Mouse (Mus musculus) liver, adult (tissue): ENCODE results near the gene Pank1.

ENCODE experiments used
- GATA4 ChIP-seq: IDR thresholded peaks from 2 replicates; pipeline ENCODE4 v1.6.1; 2014; ENCODE audit warnings: mild to moderate bottlenecking, low read length; ENCODE audit not compliant: insufficient replicate concordance

The Pank1 gene

DNA sequence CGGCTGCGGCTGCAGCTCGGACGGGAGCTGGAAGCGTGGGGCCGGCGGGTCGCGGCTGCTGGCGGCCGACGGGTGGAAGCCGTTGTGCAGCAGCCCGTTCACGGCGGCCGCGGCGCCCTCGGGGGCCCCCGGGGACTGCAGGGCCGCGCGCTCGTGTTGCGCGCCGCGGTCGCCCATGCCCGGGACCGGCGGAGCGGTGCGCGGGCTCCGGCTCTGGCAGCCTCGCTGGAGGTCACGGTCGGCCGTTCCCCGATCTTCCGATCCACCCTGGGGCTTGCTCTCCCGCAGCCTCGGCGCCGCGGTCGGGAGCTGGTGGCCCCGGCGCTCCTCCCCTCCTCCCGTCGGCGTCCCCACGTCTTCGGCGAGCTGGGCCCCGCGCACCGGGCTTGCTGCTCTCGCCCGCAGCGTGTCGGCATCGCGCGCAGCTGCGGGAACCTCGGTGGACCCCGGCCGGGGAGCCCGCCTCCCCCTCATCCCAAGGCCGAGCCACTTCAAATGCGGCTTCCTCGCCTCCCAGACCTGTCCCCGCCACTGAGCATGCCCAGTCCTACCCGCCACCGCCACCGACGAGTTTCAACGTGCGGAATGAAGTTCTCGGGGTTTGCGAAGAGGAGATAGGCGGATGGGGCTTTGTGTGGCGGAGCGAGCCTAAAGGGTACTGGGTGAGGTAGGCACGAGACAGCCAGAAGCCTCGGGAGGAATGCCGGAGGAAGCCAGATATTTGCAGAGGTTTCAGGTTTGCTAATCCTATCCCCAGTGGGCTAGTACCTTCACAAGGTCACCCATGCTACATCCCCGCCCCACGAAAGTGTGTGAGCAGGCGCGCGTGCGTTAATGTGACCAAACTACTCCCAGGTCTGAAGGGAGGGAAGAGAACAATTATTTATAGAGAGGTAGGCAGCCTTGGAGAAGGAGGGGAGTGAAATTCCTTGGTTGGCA is at the start of gene Pank1:
TSS of gene Pank1 (minus strand) at position 853 of the 939 bp plus-strand sequence.
- no peak for TF ChIP-seq GATA4

- TF ChIP-seq GATA4, result no peak
Observed at GRCm38 (mm10) chr19:34922603-34922963, 43.3 kb upstream of the Pank1 start.

GRCm38 (mm10) chr19:34921652-34922602 is 42.7 kb upstream of the Pank1 start, which contains the start of gene Kif20b:
Gene Kif20b (plus strand): TSS chr19:34922361.
- TF ChIP-seq GATA4, result no peak

DNA sequence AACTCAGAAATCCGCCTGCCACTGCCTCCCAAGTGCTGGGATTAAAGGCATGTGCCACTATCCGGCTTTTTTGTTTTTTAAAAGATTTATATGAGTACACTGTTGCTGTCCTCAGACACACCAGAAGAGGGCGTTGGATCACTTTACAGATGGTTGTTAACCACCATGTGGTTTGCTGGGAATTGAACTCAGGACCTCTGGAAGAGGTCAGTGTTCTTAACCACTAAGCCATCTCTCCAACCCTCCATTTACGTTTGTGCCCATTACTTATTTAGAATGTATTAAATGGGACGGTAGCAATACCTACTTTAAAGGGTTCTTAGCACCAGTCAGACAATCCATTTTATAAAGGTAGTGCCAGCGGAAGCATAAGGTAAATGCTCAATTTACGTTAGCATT is 42.0 kb upstream of the Pank1 start:
- no peak for TF ChIP-seq GATA4

GRCm38 (mm10) chr19:34920531-34920930 is 41.3 kb upstream of the Pank1 start:
- TF ChIP-seq GATA4, result no peak

DNA sequence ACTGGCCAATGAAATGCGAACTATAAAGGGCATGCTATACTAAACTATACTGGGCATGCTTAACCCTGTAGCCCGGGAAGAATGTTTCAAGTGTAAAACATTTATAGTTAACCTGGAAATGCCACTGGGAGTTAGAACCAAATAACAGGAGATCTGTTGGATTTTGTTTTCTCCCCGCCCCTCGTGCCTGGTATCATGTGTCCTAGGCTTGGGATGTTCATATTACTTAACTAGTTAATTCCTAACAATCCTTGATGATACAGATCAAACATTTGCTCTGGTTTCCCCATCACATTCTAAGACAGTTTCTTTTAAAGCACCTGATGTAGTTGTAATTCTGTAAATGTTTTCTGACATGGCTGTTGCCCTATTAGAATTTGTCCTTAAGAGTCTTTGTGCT is 40.8 kb upstream of the Pank1 start:
- no peak for TF ChIP-seq GATA4

DNA sequence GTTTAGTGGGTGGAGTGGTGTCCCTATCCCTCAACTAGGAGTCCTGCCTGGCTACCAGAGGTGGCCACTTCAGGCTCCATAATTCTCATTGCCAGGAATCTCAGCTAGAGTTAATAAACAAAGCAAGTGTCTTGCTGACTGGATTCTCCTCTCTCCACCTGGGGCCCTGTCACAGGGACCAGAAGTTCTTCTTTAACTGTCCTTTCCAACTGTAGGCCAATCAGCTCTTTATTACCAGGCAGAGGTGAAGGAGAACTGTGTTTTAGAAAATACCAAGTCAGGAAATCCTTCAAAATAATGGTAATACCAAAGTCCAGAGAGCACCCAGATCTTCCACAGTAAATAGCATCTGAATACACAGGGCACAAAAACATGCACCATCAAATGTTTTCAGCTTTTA is 33.1 kb upstream of the Pank1 start:
- TF ChIP-seq GATA4, result no peak

- no peak for TF ChIP-seq GATA4
Observed at GRCm38 (mm10) chr19:34906772-34907171, 27.5 kb upstream of the Pank1 start.

GRCm38 (mm10) chr19:34905424-34905823 is 26.2 kb upstream of the Pank1 start:
- TF ChIP-seq GATA4, result no peak

GRCm38 (mm10) chr19:34904032-34904431 is 24.8 kb upstream of the Pank1 start:
- no peak for TF ChIP-seq GATA4

GRCm38 (mm10) chr19:34901735-34902134 is 22.5 kb upstream of the Pank1 start:
- no peak for TF ChIP-seq GATA4

- no peak for TF ChIP-seq GATA4
Observed at GRCm38 (mm10) chr19:34901266-34901665, 22.0 kb upstream of the Pank1 start.

- TF ChIP-seq GATA4, result no peak
Observed at GRCm38 (mm10) chr19:34898941-34899340, 19.7 kb upstream of the Pank1 start.

DNA sequence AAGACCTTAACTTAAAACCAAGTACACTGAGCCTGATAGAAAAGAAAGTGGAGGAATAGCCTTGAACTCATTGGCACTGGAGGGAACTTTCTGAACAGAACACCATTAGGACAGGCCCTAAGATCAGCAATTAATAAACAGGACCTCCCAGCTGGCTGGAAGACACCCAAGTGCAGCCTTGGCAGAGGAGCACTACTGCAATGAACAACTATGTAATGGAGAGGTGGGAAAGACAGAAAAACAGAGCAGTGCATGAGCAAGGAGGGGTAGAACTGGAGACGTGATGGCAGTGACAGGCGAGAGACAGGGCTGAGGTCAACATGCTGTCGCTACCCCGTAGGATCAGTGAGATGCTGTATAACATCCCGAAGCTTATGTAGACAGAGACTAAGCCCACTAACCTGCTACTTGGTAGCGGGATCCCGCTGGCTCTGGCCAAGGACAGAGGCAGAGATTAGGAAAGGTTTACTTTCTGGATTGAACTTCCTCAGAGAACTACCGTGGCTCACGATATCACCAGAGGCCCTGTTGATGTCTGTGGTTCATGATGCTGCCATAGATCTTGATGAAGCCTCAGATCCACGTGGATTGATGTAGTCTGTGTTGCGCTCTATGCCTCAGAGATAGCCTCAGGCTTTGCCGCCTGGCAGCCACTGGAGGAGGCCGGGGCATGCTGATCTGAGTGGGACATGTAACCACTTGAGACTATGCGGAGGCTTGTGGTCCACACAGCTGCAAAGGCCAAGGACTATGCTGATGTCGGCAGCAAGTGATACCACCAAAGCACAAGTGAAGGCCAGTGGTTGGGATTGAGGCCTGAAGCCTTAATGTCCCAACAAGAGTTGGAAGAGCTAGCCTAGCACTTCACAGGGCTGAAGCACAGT is 18.1 kb upstream of the Pank1 start:
- no peak for TF ChIP-seq GATA4

DNA sequence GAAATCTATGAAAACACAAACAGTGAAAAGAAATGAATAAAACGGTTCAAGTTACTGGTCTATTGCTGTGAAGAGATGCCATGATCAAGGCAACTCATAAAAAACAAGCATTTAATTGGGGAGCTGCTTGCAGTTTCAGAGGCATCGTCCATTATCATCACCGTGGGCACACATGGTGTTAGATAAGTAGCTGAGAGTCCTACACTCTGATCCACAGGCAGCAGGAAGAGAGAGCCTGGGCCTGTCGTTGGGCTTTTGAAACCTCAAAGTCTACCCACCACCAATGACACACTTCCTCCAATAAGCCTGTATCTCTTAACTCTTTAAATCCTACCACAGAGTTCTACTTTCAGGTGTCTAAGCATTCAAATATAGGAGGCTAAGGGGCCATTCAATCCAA is 15.8 kb upstream of the Pank1 start:
- TF ChIP-seq GATA4, result no peak
